8 mouse cellular contexts compared by ENCODE assay signal in the genomic region with DNA sequence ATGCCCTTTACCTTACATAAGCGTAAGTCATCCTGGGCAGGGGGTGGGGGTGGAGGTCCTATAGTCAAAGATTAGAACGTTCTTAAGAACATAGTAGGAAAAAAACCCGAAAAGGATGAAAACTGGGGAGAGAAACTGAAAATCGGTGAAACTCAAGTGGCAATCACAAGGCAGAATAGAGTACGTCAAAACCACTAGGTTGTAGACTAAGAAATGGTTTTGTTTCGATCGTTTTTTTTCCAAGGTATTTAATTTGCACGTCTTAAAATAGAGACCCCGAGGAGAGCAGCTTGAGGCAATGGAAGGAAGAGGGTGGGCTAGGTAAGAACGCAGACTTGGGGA. TPM values are rescaled to one million over a fixed set of nuclear protein-coding genes. Genes with fewer than 3 reads are reported as not detected.
A peak's percentile ranks its signal among the peaks of the same experiment; 100 is the strongest.
DNase-seq lines count a peak whose midpoint lies in the region; ATAC-seq lines count a peak whose summit lies in the region.

No protein-coding gene starts in this region.

- H3K27ac ChIP-seq in heart, embryonic 12.5 days (ENCODE audit: poor library complexity, severe bottlenecking): no peak overlapping the region
- 0 out of 2 replicates have a peak overlapping the region, but pooled peaks have one; percentile 78 for H3K27ac ChIP-seq in forebrain, embryonic 13.5 days
- peak overlapping the region; percentile 95 for H3K27ac ChIP-seq in liver, embryonic 15.5 days (replicated peaks)

- ATAC-seq in heart, embryonic 12.5 days (ENCODE audit: insufficient number of reproducible peaks, low FRiP score): no peak
- no peak for ATAC-seq in forebrain, embryonic 13.5 days
- ATAC-seq in liver, embryonic 15.5 days (ENCODE audit: insufficient read depth): no peak

- DNase-seq in heart, adult 18-20 months: no peak
- peak; percentile 35 for DNase-seq in CD4-positive helper T cell, adult 2 months (ENCODE audit: low read depth, low spot score)
- no peak for DNase-seq in layer of hippocampus, adult 11-12 months (ENCODE audit: low spot score)
- no peak for DNase-seq in urinary bladder, postnatal 14 days (ENCODE audit: low spot score)
- no peak for DNase-seq in layer of hippocampus, postnatal 36 days

- H3K36me3 ChIP-seq in heart, embryonic 12.5 days: no peaks in the 10 kb centered on the region
- H3K36me3 ChIP-seq in forebrain, embryonic 13.5 days (ENCODE audit: poor library complexity, severe bottlenecking): no peaks in the 10 kb centered on the region
- H3K36me3 ChIP-seq in liver, embryonic 15.5 days (replicated peaks): no peaks in the 10 kb centered on the region

- H3K4me2 ChIP-seq in heart, embryonic 12.5 days: peak overlapping the region; percentile 90
- H3K4me2 ChIP-seq in forebrain, embryonic 13.5 days: peak overlapping the region; percentile 86
- H3K4me2 ChIP-seq in liver, embryonic 15.5 days: peak overlapping the region; percentile 81

- peak overlapping the region; percentile 82 for H3K9ac ChIP-seq in heart, embryonic 12.5 days
- peak overlapping the region; percentile 89 for H3K9ac ChIP-seq in forebrain, embryonic 13.5 days
- H3K9ac ChIP-seq in liver, embryonic 15.5 days: peak overlapping the region; percentile 90

- WGBS in heart, embryonic 12.5 days: 12% methylated on average over 10 of the region's 10 CpGs
- WGBS in forebrain, embryonic 13.5 days: 8% methylated on average over 10 of the region's 10 CpGs
- 10% methylated on average over 10 of the region's 10 CpGs for WGBS in liver, embryonic 15.5 days (ENCODE audit: insufficient replicate concordance)

- H3K9me3 ChIP-seq in heart, embryonic 12.5 days (replicated peaks): no peaks in the 10 kb centered on the region
- H3K9me3 ChIP-seq in forebrain, embryonic 13.5 days (replicated peaks): no peaks in the 10 kb centered on the region
- no peaks in the 10 kb centered on the region for H3K9me3 ChIP-seq in liver, embryonic 15.5 days (replicated peaks)

- H3K27me3 ChIP-seq in heart, embryonic 12.5 days (replicated peaks): no peaks in the 10 kb centered on the region
- H3K27me3 ChIP-seq in forebrain, embryonic 13.5 days: 0 out of 2 replicates have a peak, but pooled peaks cover 3% of the 10 kb centered on the region
- no peaks in the 10 kb centered on the region for H3K27me3 ChIP-seq in liver, embryonic 15.5 days

- no peaks in the 10 kb centered on the region; the same call in 1 of the 2 replicates for H3K4me1 ChIP-seq in heart, embryonic 12.5 days (replicated peaks)
- peaks cover 17% of the 10 kb centered on the region for H3K4me1 ChIP-seq in forebrain, embryonic 13.5 days
- peaks cover 35% of the 10 kb centered on the region for H3K4me1 ChIP-seq in liver, embryonic 15.5 days (replicated peaks)

- peak overlapping the region; percentile 83 for H3K4me3 ChIP-seq in heart, embryonic 12.5 days
- H3K4me3 ChIP-seq in forebrain, embryonic 13.5 days: peak overlapping the region; percentile 85
- H3K4me3 ChIP-seq in liver, embryonic 15.5 days (replicated peaks): peak overlapping the region; percentile 87

RNA-seq across cellular contexts. Expression of a gene that starts 1.2 kb away (rescaled TPM):
- polyA plus RNA-seq in heart, embryonic 12.5 days (2016; fragmentation: Nextera tagmentation; extraction: Ambion mirVana): 18.2 and 18.7 TPM in 2 replicates
- total RNA-seq in heart, adult 18-20 months (2021): 10 to 100 TPM; 27.6 to 34.6 TPM
- polyA plus RNA-seq in forebrain, embryonic 13.5 days (2015; fragmentation: Nextera tagmentation; extraction: Ambion mirVana): 14.4 and 15.1 TPM in 2 replicates
- polyA plus RNA-seq in liver, embryonic 15.5 days (2015; fragmentation: Nextera tagmentation; extraction: Ambion mirVana): 9.8 and 11.0 TPM in 2 replicates
- total RNA-seq in layer of hippocampus, postnatal 36 days (2021): 10 to 100 TPM; 37.8 to 43.5 TPM

RNA-seq across cellular contexts. Expression of a gene that starts 53.0 kb away (rescaled TPM):
- not detected in 2 replicates for polyA plus RNA-seq in heart, embryonic 12.5 days (2016; fragmentation: Nextera tagmentation; extraction: Ambion mirVana)
- not detected for total RNA-seq in heart, adult 18-20 months (2021)
- polyA plus RNA-seq in forebrain, embryonic 13.5 days (2015; fragmentation: Nextera tagmentation; extraction: Ambion mirVana): not detected in 2 replicates
- not detected in 2 replicates for polyA plus RNA-seq in liver, embryonic 15.5 days (2015; fragmentation: Nextera tagmentation; extraction: Ambion mirVana)
- not detected for total RNA-seq in layer of hippocampus, postnatal 36 days (2021)
